Mouse (Mus musculus) ES-Bruce4 (cell line): Measurements from ENCODE around the gene Gm10061. TPM values are rescaled to one million over a fixed set of nuclear protein-coding genes. Genes with fewer than 3 reads are reported as not detected.
"Not testable (repeated sequence)": the region's sequence is repeated elsewhere in the genome, so short reads cannot be mapped to it uniquely, and the experiment has no call there.

ENCODE experiments used
- H3K27ac ChIP-seq: 2 replicates; pipeline ENCODE4 v1.5.1; 2012; ENCODE audit warnings: low read length, inconsistent platforms; ENCODE audit not compliant: insufficient read depth
- H3K27me3 ChIP-seq: 2 replicates; pipeline ENCODE4 v1.6.1; 2012; ENCODE audit warnings: mild to moderate bottlenecking, low read length, inconsistent platforms; ENCODE audit not compliant: control insufficient read depth, poor library complexity, insufficient read depth, severe bottlenecking
- H3K36me3 ChIP-seq: 2 replicates; pipeline ENCODE4 v1.6.1; 2012; ENCODE audit warnings: inconsistent platforms, mild to moderate bottlenecking, low read length, moderate library complexity; ENCODE audit not compliant: control insufficient read depth, poor library complexity, insufficient read depth, severe bottlenecking
- H3K4me1 ChIP-seq: one replicate; pipeline ENCODE4 v1.8.1; 2011; ENCODE audit warnings: low read length; ENCODE audit not compliant: control insufficient read depth, insufficient read depth
- H3K4me3 ChIP-seq: 2 replicates; pipeline ENCODE4 v1.5.1; 2011; ENCODE audit warnings: low read depth, mild to moderate bottlenecking, low read length
- H3K9ac ChIP-seq: 2 replicates; pipeline ENCODE4 v1.6.1; 2012; ENCODE audit warnings: low read depth, mild to moderate bottlenecking, inconsistent platforms; ENCODE audit not compliant: poor library complexity, severe bottlenecking
- H3K9me3 ChIP-seq: replicated peaks from 2 replicates; pipeline ENCODE4 v1.6.1; 2012; ENCODE audit warnings: mild to moderate bottlenecking, low read length, inconsistent platforms; ENCODE audit not compliant: control insufficient read depth, poor library complexity, insufficient read depth, severe bottlenecking
- CTCF ChIP-seq: IDR thresholded peaks from one replicate; pipeline ENCODE4 v1.8.1; 2011; ENCODE audit warnings: low read depth, low read length
- EP300 ChIP-seq: IDR thresholded peaks from 2 replicates; pipeline ENCODE4 v1.6.1; 2011; ENCODE audit warnings: low read depth, low read length; ENCODE audit not compliant: insufficient read depth
- POLR2A ChIP-seq: IDR thresholded peaks from one replicate; pipeline ENCODE4 v1.8.1; 2011; ENCODE audit warnings: low read length; ENCODE audit not compliant: insufficient read depth
- polyA plus RNA-seq: library from polyadenylated mRNA; stranded (reverse); fragments of >200 nt; gene quantifications from 2 replicates; pipeline ENCODE4 v1.2.4, GENCODE M21; 2011; ENCODE audit warnings: low read depth; ENCODE audit not compliant: missing spikeins, insufficient read depth, insufficient read length

Gene Gm10061
- not detected in 2 replicates for polyA plus RNA-seq

- H3K36me3 ChIP-seq: no peaks in the 10 kb centered on the region
- H3K27me3 ChIP-seq: no peaks in the 10 kb centered on the region
- no peak within 1 kb of the TSS for H3K9ac ChIP-seq
- no peak for TF ChIP-seq EP300
- no peak for TF ChIP-seq POLR2A
- TF ChIP-seq CTCF: no peak
- H3K9me3 ChIP-seq: 0 out of 2 replicates have a peak, but pooled peaks cover 3% of the 10 kb centered on the region
- H3K4me3 ChIP-seq: no peak within 1 kb of the TSS
- no peak within 1 kb of the TSS for H3K27ac ChIP-seq
- no peaks in the 10 kb centered on the region for H3K4me1 ChIP-seq
These were observed at the start of gene Gm10061 for GRCm38 (mm10) chr16:89150786-89151185. Gm10061 (plus strand) TSS chr16:89151086.

GRCm38 (mm10) chr16:89140551-89140950, 10.3 kb upstream of the Gm10061 start, which contains the start of gene Gm6358:
Gm6358 (plus strand) TSS chr16:89140851.
- no peaks in the 10 kb centered on the region for H3K4me1 ChIP-seq
- H3K27ac ChIP-seq: no peak within 1 kb of the TSS
- no peaks in the 10 kb centered on the region for H3K36me3 ChIP-seq
- H3K9ac ChIP-seq: no peak within 1 kb of the TSS
- no peaks in the 10 kb centered on the region for H3K27me3 ChIP-seq
- no peaks in the 10 kb centered on the region for H3K9me3 ChIP-seq
- H3K4me3 ChIP-seq: no peak within 1 kb of the TSS
- TF ChIP-seq CTCF (no peak), POLR2A (no peak), EP300 (no peak)

GRCm38 (mm10) chr16:89157652-89158051, 6.8 kb downstream of the Gm10061 start, which contains the start of gene Gm9789:
Gm9789 (plus strand) TSS chr16:89157952.
- TF ChIP-seq EP300: no peak
- no peak for TF ChIP-seq POLR2A
- Histone ChIP-seq H3K27ac (no peak within 1 kb of the TSS), H3K27me3 (no peaks in the 10 kb centered on the region), H3K36me3 (no peaks in the 10 kb centered on the region), H3K4me3 (no peak within 1 kb of the TSS), H3K9ac (no peak within 1 kb of the TSS), H3K9me3 (0 out of 2 replicates have a peak, but pooled peaks cover 2% of the 10 kb centered on the region), H3K4me1 (no peaks in the 10 kb centered on the region)

- not testable (repeated sequence) for H3K9me3 ChIP-seq, H3K4me3 ChIP-seq, H3K36me3 ChIP-seq, H3K9ac ChIP-seq, H3K27me3 ChIP-seq, H3K27ac ChIP-seq, H3K4me1 ChIP-seq
These were observed 18.3 kb downstream of the Gm10061 start, which contains the start of gene Gm7735 for GRCm38 (mm10) chr16:89169190-89169589. Gm7735 (plus strand) TSS chr16:89169490.

GRCm38 (mm10) chr16:89174435-89174834, 23.5 kb downstream of the Gm10061 start, which contains the start of gene 1110057P08Rik:
1110057P08Rik (plus strand) TSS chr16:89174735.
- H3K4me3 ChIP-seq: no peak within 1 kb of the TSS
- H3K9me3 ChIP-seq: 0 out of 2 replicates have a peak, but pooled peaks cover 2% of the 10 kb centered on the region
- H3K27me3 ChIP-seq: no peaks in the 10 kb centered on the region
- H3K9ac ChIP-seq: no peak within 1 kb of the TSS
- H3K36me3 ChIP-seq: no peaks in the 10 kb centered on the region
- no peak within 1 kb of the TSS for H3K27ac ChIP-seq
- H3K4me1 ChIP-seq: no peaks in the 10 kb centered on the region
- TF ChIP-seq CTCF (no peak), EP300 (no peak), POLR2A (no peak)

- Histone ChIP-seq H3K27me3 (no peaks in the 10 kb centered on the region), H3K27ac (no peak overlapping the region), H3K9ac (no peak overlapping the region), H3K4me1 (no peaks in the 10 kb centered on the region), H3K36me3 (no peaks in the 10 kb centered on the region), H3K4me3 (no peak overlapping the region), H3K9me3 (no peaks in the 10 kb centered on the region)
- TF ChIP-seq POLR2A (no peak), CTCF (no peak), EP300 (no peak)
These were observed 37.7 kb downstream of the Gm10061 start for GRCm38 (mm10) chr16:89188621-89189020.

Other genes with a start within 250 kb of the Gm10061 start
- gene Krtap19-9b, start 218.8 kb upstream of the Gm10061 start, polyA plus RNA-seq: not detected in 2 replicates
- not detected in 2 replicates for gene Krtap16-3, start 188.2 kb upstream of the Gm10061 start, polyA plus RNA-seq
- gene Krtap22-2, start 140.3 kb upstream of the Gm10061 start, polyA plus RNA-seq: not detected in 2 replicates
- not detected in 2 replicates for gene Gm10229, start 135.8 kb upstream of the Gm10061 start, polyA plus RNA-seq
- not detected in 2 replicates for gene Krtap6-1, start 119.4 kb upstream of the Gm10061 start, polyA plus RNA-seq
- gene Gm10228, start 109.6 kb upstream of the Gm10061 start, polyA plus RNA-seq: not detected in 2 replicates
- gene Krtap6-5, start 103.2 kb upstream of the Gm10061 start, polyA plus RNA-seq: not detected in 2 replicates
- gene 1110025L11Rik, start 87.1 kb upstream of the Gm10061 start, polyA plus RNA-seq: not detected in 2 replicates
- not detected in 2 replicates for gene Krtap6-3, start 67.1 kb upstream of the Gm10061 start, polyA plus RNA-seq
- not detected in 2 replicates for gene Gm6358, start 10.2 kb upstream of the Gm10061 start, polyA plus RNA-seq
- gene Gm9789, start 6.9 kb downstream of the Gm10061 start, polyA plus RNA-seq: not detected in 2 replicates
- not detected in 2 replicates for gene Gm7735, start 18.4 kb downstream of the Gm10061 start, polyA plus RNA-seq
- not detected in 2 replicates for gene 1110057P08Rik, start 23.6 kb downstream of the Gm10061 start, polyA plus RNA-seq
- gene Krtap20-2, start 54.8 kb downstream of the Gm10061 start, polyA plus RNA-seq: not detected in 2 replicates